In genomic region chr10:29142556-29143105, GRCm38 (mm10) we compare ENCODE assay signal across 13 mouse cellular contexts. TPM values are rescaled to one million over a fixed set of nuclear protein-coding genes. Genes with fewer than 3 reads are reported as not detected.
A peak's percentile ranks its signal among the peaks of the same experiment; 100 is the strongest.
DNase-seq lines count a peak whose midpoint lies in the region; ATAC-seq lines count a peak whose summit lies in the region.
"Had no signal": no experiment of that assay in that cellular context is flagged by ENCODE, and none has a peak within 500 bp of the region (broad histone marks: within the 10 kb centered on the region; RNA-seq: fewer than 3 reads in every experiment).

No protein-coding gene starts in this region.

- intact Hi-C loops in left cerebral cortex, postnatal 36 days (cut with DNase I), result loop anchor here (5.0 kb wide), 1 partner anchor 170 kb away; the partner anchor contains the start of gene Echdc1

- no peak for ATAC-seq in forebrain, embryonic 13.5 days
- no peak for ATAC-seq in neural tube, embryonic 15.5 days (ENCODE audit: low FRiP score)

- H3K27ac ChIP-seq in forebrain, embryonic 13.5 days, result no peak overlapping the region; the same call in 1 of the 2 replicates
- H3K27ac ChIP-seq in neural tube, embryonic 15.5 days (replicated peaks), result peak overlapping the region; percentile 72
- H3K27ac ChIP-seq: embryonic facial prominence, embryonic 13.5 days; gastrocnemius, adult 2 months had no signal

- peak; percentile 45 for DNase-seq in embryo, embryonic 10 days (ENCODE audit: low spot score)
- DNase-seq in mesoderm, embryonic 11.5 days (ENCODE audit: low read depth, low spot score), result peak; percentile 29
- no peak for DNase-seq in kidney, adult 8-10 months
- no peak for DNase-seq in adrenal gland, postnatal 10 days
- no peak for DNase-seq in left cerebral cortex, postnatal 36 days (ENCODE audit: low spot score in 2 of 2)
- DNase-seq: gastrocnemius, adult 2 months; kidney, adult 18-20 months; lung, adult 18-20 months had no signal

- H3K27me3 ChIP-seq in forebrain, embryonic 13.5 days, result no peaks in the 10 kb centered on the region
- H3K27me3 ChIP-seq in neural tube, embryonic 15.5 days (replicated peaks), result no peaks in the 10 kb centered on the region

- 43% methylated on average over 7 of the region's 7 CpGs for whole genome bisulfite sequencing in forebrain, embryonic 13.5 days
- 29% methylated on average over 7 of the region's 7 CpGs for WGBS in neural tube, embryonic 15.5 days

- peak overlapping the region; percentile 53 for H3K9ac ChIP-seq in forebrain, embryonic 13.5 days
- peak overlapping the region; percentile 31 for H3K9ac ChIP-seq in neural tube, embryonic 15.5 days (replicated peaks)
- H3K9ac ChIP-seq: embryonic facial prominence, embryonic 13.5 days had no signal

- peak overlapping the region; percentile 51 for H3K4me2 ChIP-seq in forebrain, embryonic 13.5 days
- peak overlapping the region; percentile 65 for H3K4me2 ChIP-seq in neural tube, embryonic 15.5 days

- no peaks in the 10 kb centered on the region for H3K9me3 ChIP-seq in forebrain, embryonic 13.5 days (replicated peaks)
- no peaks in the 10 kb centered on the region for H3K9me3 ChIP-seq in neural tube, embryonic 15.5 days (replicated peaks)
- H3K9me3 ChIP-seq: embryonic facial prominence, embryonic 13.5 days had no signal

- no peaks in the 10 kb centered on the region for H3K36me3 ChIP-seq in forebrain, embryonic 13.5 days (ENCODE audit: poor library complexity, severe bottlenecking)
- no peaks in the 10 kb centered on the region for H3K36me3 ChIP-seq in neural tube, embryonic 15.5 days
- H3K36me3 ChIP-seq: embryonic facial prominence, embryonic 13.5 days had no signal

- H3K4me1 ChIP-seq in forebrain, embryonic 13.5 days, result peaks cover 23% of the 10 kb centered on the region
- peaks cover 16% of the 10 kb centered on the region; the same call in 1 of the 2 replicates for H3K4me1 ChIP-seq in neural tube, embryonic 15.5 days

- peak overlapping the region; percentile 79 for H3K4me3 ChIP-seq in forebrain, embryonic 13.5 days
- peak overlapping the region; percentile 14 for H3K4me3 ChIP-seq in neural tube, embryonic 15.5 days (replicated peaks)
- H3K4me3 ChIP-seq: gastrocnemius, adult 2 months had no signal

RNA-seq across cellular contexts. Expression of gene Soga3, which starts 1.0 kb away (rescaled TPM):
- 60.4 and 65.3 TPM in 2 replicates for polyA plus RNA-seq in forebrain, embryonic 13.5 days (2015; fragmentation: Nextera tagmentation; extraction: Ambion mirVana)
- polyA plus RNA-seq in neural tube, embryonic 15.5 days (2015; fragmentation: Nextera tagmentation; extraction: Ambion mirVana), result 107 and 125 TPM in 2 replicates
- 10 to 100 TPM in 1 of 2 experiments, 1 to 10 TPM in 1; 6.4 to 10.4 TPM for total RNA-seq in adrenal gland, postnatal 10 days (2021)
- 100 to 1,000 TPM; 144 to 171 TPM for total RNA-seq in left cerebral cortex, postnatal 36 days (2021)
- total RNA-seq: gastrocnemius, adult 2 months; megakaryocyte-erythroid progenitor cell, adult 5-6 weeks had no signal

RNA-seq across cellular contexts. Expression of gene Gm49353, which starts 56.1 kb away (rescaled TPM):
- 13.0 and 19.1 TPM in 2 replicates for polyA plus RNA-seq in forebrain, embryonic 13.5 days (2015; fragmentation: Nextera tagmentation; extraction: Ambion mirVana)
- 6.1 and 8.5 TPM in 2 replicates for polyA plus RNA-seq in neural tube, embryonic 15.5 days (2015; fragmentation: Nextera tagmentation; extraction: Ambion mirVana)
- 1 to 10 TPM in 1 of 2 experiments, not detected in 1; 2.1 TPM for total RNA-seq in adrenal gland, postnatal 10 days (2021)
- 10 to 100 TPM; 20.7 to 26.6 TPM for total RNA-seq in left cerebral cortex, postnatal 36 days (2021)
- total RNA-seq: gastrocnemius, adult 2 months; megakaryocyte-erythroid progenitor cell, adult 5-6 weeks had no signal
- polyA plus RNA-seq: heart, embryonic 16.5 days had no signal

Comparison
In these comparisons a context has a peak if more than half of its experiments do, and no peak if none do; other contexts are left out.
1. DNase-seq: peak in embryo, embryonic 10 days (single experiment) and mesoderm, embryonic 11.5 days (single experiment); none in kidney, adult 8-10 months (0 of 2), adrenal gland, postnatal 10 days (single experiment) and left cerebral cortex, postnatal 36 days (0 of 2).
2. RNA of gene Soga3, which starts 1.0 kb away (total RNA-seq): 144 to 171 TPM in left cerebral cortex, postnatal 36 days; 6.4 to 10.4 TPM in adrenal gland, postnatal 10 days; every median in the first group is over 10 times any median in the second.
3. RNA of gene Gm49353, which starts 56.1 kb away (total RNA-seq): 20.7 to 26.6 TPM in left cerebral cortex, postnatal 36 days; 2.1 TPM in adrenal gland, postnatal 10 days; every median in the first group is over 4 times any median in the second.